Mouse (Mus musculus) kidney, postnatal 4 days (tissue): ENCODE measurements around the gene Gm20503.

Source experiments
- DNase-seq, 2 experiments: peaks; one replicate each; pipeline ENCODE4 v3.0.0; 2021; ENCODE audit warnings: mixed read lengths in 2 of 2

Gene Gm20503

GRCm38 (mm10) chr4:59007974-59008373, 5.0 kb downstream of the Gm20503 start:
- no peak for DNase-seq

- DNase-seq = no peak
Observed at GRCm38 (mm10) chr4:59009186-59009585, 6.2 kb downstream of the Gm20503 start.

GRCm38 (mm10) chr4:59009696-59010095, 6.7 kb downstream of the Gm20503 start:
- DNase-seq = no peak

- no peak for DNase-seq
Observed at GRCm38 (mm10) chr4:59011446-59011845, 8.4 kb downstream of the Gm20503 start.

GRCm38 (mm10) chr4:59015181-59015580, 12.2 kb downstream of the Gm20503 start:
- DNase-seq = no peak

GRCm38 (mm10) chr4:59016922-59017321, 13.9 kb downstream of the Gm20503 start:
- DNase-seq = no peak

GRCm38 (mm10) chr4:59034325-59034917, 31.4 kb downstream of the Gm20503 start:
- DNase-seq = peak; percentile 10 to 18

- peak; percentile 77 to 84 for DNase-seq
Observed at GRCm38 (mm10) chr4:59034918-59035785, 32.1 kb downstream of the Gm20503 start, which contains the start of gene Gng10. Gng10 (plus strand) TSS chr4:59035088.

- DNase-seq = peak in 1 of 2 experiments; percentile 11
Observed at GRCm38 (mm10) chr4:59035786-59036350, 32.9 kb downstream of the Gm20503 start.

- peak; percentile 82 to 86 for DNase-seq
Observed at GRCm38 (mm10) chr4:59036490-59037127, 33.6 kb downstream of the Gm20503 start.

- DNase-seq = no peak
Observed at GRCm38 (mm10) chr4:59037525-59037924, 34.5 kb downstream of the Gm20503 start.

- no peak for DNase-seq
Observed at GRCm38 (mm10) chr4:59040397-59041287, 37.6 kb downstream of the Gm20503 start.

GRCm38 (mm10) chr4:59043074-59043473, 40.1 kb downstream of the Gm20503 start:
- no peak for DNase-seq

- DNase-seq = no peak
Observed at GRCm38 (mm10) chr4:59043891-59044290, 40.9 kb downstream of the Gm20503 start.

GRCm38 (mm10) chr4:59047222-59047621, 44.2 kb downstream of the Gm20503 start:
- no peak for DNase-seq

- DNase-seq = no peak
Observed at GRCm38 (mm10) chr4:59051081-59051480, 48.1 kb downstream of the Gm20503 start.

GRCm38 (mm10) chr4:59057929-59058328, 54.9 kb downstream of the Gm20503 start:
- DNase-seq = no peak

GRCm38 (mm10) chr4:59062526-59062925, 59.5 kb downstream of the Gm20503 start:
- no peak for DNase-seq

- DNase-seq = no peak
Observed at GRCm38 (mm10) chr4:59069276-59069675, 66.3 kb downstream of the Gm20503 start.

GRCm38 (mm10) chr4:59083430-59083829, 80.4 kb downstream of the Gm20503 start:
- no peak for DNase-seq

- DNase-seq = no peak
Observed at GRCm38 (mm10) chr4:59089391-59089790, 86.4 kb downstream of the Gm20503 start.
